Mouse (Mus musculus) liver, embryonic 12.5 days (tissue): ENCODE measurements at regions not wholly inside any gene's neighbourhood (a gene's known extent, or its start where the extent isn't known, plus 50 kb on each side); places are given as distances from the start of the nearest gene placed in this dataset.

Experiments
- ATAC-seq: fragments of 200-750 bp; cut with Nextera tagmentation; 2 replicates; pipeline ENCODE4 v1.8.0; 2017; ENCODE audit warnings: moderate number of reproducible peaks, mild to moderate bottlenecking, moderate library complexity
- H3K27ac ChIP-seq: fragments of 300-500 bp; sonication (generic); 2 replicates; pipeline ENCODE4 v1.5.1; 2016; ENCODE audit warnings: mild to moderate bottlenecking
- H3K27me3 ChIP-seq: fragments of 300-500 bp; sonication (generic); replicated peaks from 2 replicates; pipeline ENCODE4 v1.6.1; 2016; ENCODE audit warnings: mild to moderate bottlenecking, moderate library complexity
- H3K36me3 ChIP-seq: fragments of 300-500 bp; sonication (generic); 2 replicates; pipeline ENCODE4 v1.6.1; 2016; ENCODE audit warnings: mild to moderate bottlenecking, moderate library complexity
- H3K4me1 ChIP-seq: fragments of 300-500 bp; sonication (generic); 2 replicates; pipeline ENCODE4 v1.6.1; 2016
- H3K4me2 ChIP-seq: fragments of 300-500 bp; sonication (generic); 2 replicates; pipeline ENCODE4 v1.6.1; 2016; ENCODE audit warnings: mild to moderate bottlenecking, moderate library complexity
- H3K4me3 ChIP-seq: fragments of 300-500 bp; sonication (generic); 2 replicates; pipeline ENCODE4 v1.5.1; 2016; ENCODE audit warnings: mild to moderate bottlenecking, moderate library complexity
- H3K9ac ChIP-seq: fragments of 300-500 bp; sonication (generic); 2 replicates; pipeline ENCODE4 v1.6.1; 2016; ENCODE audit warnings: mild to moderate bottlenecking, moderate library complexity
- H3K9me3 ChIP-seq: fragments of 300-500 bp; sonication (generic); replicated peaks from 2 replicates; pipeline ENCODE4 v1.6.1; 2016; ENCODE audit warnings: mild to moderate bottlenecking, moderate library complexity
- WGBS: fragments of 180-500 bp; shearing (Covaris S2); methylation state at CpG from one replicate; pipeline ENCODE4 v1.1.7; 2016; ENCODE audit not compliant: insufficient replicate concordance; 5-methylcytosine and 5-hydroxymethylcytosine counted together

DNA sequence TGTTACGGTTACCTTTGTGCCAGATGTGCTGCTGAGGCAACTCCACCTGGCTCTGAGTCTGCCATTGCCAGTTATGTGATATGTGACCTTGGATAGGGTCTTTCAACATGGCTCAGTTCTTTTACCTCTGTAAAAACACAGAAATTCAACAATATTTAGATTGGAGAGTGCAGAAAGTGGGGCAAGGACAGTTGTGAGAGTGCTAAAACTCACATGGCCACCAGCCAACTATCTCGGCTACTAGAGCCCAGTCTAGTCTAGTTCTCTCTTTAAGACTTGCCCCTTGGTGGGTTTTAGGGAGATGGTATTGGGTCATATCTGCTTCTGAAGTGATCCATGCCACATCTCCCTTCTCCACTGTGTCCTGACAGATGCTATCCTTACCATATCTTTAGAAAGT is 233.0 kb downstream of the Phf14 start:
- Histone ChIP-seq H3K27ac (no peak overlapping the region), H3K4me1 (no peaks in the 10 kb centered on the region), H3K4me2 (no peak overlapping the region), H3K4me3 (no peak overlapping the region), H3K27me3 (no peaks in the 10 kb centered on the region), H3K9me3 (no peaks in the 10 kb centered on the region), H3K9ac (no peak overlapping the region), H3K36me3 (no peaks in the 10 kb centered on the region)
- WGBS, result 63% methylated on average over 2 of the region's 2 CpGs
- no peak for ATAC-seq

DNA sequence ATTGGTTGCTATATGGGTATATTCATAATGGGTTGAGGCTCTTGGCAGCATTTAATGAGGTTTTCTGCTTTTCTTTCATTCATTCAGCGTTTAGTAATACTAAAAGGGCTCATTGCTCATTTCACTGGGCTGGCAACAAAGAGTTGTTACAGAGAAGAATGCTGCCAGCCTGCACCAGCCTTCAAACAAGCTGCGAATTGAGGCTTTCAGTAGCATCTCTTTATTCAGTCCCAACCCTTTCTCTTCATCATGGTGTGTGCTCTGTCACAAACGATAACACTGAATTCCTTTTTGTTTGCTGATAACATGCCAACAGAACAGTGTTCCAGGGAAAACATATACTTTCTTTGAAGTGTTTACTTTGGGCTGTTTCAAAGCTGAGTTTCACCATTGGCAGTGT is 237.6 kb downstream of the Phf14 start:
- H3K9ac ChIP-seq, result no peak overlapping the region

DNA sequence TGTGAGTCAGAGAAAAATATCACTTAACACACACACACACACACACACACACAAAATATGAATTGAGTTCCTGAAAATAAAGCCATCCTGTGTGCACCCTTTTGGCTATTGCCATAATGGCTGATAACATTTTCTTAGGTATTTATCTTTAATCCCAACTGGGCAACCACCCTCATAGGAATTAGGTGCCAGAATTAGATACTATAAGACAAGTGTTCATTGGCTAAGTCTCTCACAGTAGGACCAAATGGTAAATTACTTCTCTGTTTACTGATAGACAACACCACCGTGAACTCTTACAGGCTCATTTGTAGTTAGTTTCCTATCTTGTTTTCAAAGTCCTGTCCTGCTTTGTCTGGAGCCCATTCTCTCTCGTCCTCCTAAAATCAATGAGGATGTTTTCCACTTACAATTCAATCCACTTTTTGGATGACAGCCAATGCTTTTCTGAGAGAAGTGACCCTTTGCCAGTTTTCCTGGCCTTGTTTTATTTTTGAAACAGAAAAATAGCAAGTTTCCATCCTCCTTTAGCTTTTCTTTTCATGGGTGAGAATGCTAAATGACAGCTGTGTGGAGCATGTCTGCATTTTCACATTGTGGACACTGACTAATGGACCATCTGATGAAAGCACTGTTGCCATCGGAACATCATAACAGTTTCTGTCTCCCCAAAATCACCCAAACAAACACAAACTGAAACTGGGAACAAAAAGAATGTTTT is 243.2 kb downstream of the Phf14 start:
- H3K4me2 ChIP-seq, result no peak overlapping the region
- WGBS, result 56% methylated on average over 3 of the region's 3 CpGs
- H3K9me3 ChIP-seq, result no peaks in the 10 kb centered on the region
- H3K36me3 ChIP-seq, result no peaks in the 10 kb centered on the region
- H3K27ac ChIP-seq, result no peak overlapping the region
- no peak overlapping the region for H3K9ac ChIP-seq
- no peak overlapping the region for H3K4me3 ChIP-seq
- no peaks in the 10 kb centered on the region for H3K4me1 ChIP-seq
- no peaks in the 10 kb centered on the region for H3K27me3 ChIP-seq
- ATAC-seq, result 0 out of 2 replicates have a peak, but pooled peaks have one; percentile 30

More for the DNA sequence above, 237.6 kb downstream of the Phf14 start:
- no peaks in the 10 kb centered on the region for H3K9me3 ChIP-seq
- no peak for ATAC-seq
- H3K27me3 ChIP-seq, result no peaks in the 10 kb centered on the region
- no peak overlapping the region for H3K27ac ChIP-seq
- no peaks in the 10 kb centered on the region for H3K36me3 ChIP-seq
- H3K4me3 ChIP-seq, result no peak overlapping the region
- WGBS, result 51% methylated on average over 3 of the region's 3 CpGs
- no peak overlapping the region for H3K4me2 ChIP-seq
- H3K4me1 ChIP-seq, result no peaks in the 10 kb centered on the region

DNA sequence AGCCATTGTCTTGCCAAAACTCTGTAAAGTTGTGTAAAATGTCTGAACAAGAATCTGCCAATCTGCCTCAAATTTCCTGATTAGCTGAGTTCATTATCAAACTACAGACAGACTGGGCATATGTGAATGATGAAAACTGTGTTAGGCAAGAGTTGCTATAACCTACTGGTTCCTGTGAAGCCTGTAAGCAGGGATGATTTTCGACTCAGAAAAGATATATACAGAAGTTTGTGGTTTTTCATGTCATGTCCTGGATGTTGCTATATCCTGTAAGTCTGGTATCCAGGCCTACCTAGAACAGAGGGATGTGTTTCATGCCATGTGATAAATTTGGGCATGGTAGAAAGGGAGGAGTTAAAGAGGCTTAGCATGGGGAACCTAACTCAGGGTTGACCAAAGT is 256.4 kb downstream of the Phf14 start:
- H3K36me3 ChIP-seq, result no peaks in the 10 kb centered on the region
- H3K9me3 ChIP-seq, result no peaks in the 10 kb centered on the region
- ATAC-seq, result no peak
- no peaks in the 10 kb centered on the region for H3K4me1 ChIP-seq
- no peak overlapping the region for H3K4me3 ChIP-seq
- 28% methylated on average over 1 of the region's 1 CpGs for WGBS
- H3K27me3 ChIP-seq, result no peaks in the 10 kb centered on the region
- no peak overlapping the region for H3K27ac ChIP-seq
- H3K4me2 ChIP-seq, result no peak overlapping the region
- no peak overlapping the region for H3K9ac ChIP-seq

DNA sequence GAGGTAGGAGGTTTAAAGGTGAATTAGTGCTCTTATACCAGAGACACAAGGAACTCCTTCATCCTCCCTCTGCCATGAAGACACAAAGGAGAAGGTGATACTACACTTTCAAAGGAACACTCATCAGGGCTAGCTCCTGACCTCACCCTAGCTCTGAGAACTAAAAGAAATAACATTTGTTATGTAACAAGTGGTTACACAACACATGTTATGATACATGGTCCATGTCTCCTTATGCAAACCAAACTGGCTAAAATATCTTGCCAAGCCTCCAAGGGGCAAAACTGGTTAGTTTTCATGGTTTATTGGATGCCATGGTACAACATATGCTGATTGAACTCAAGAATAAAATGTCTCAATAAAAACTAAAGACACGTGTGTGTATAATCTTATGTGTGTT is 260.9 kb downstream of the Phf14 start:
- Histone ChIP-seq H3K4me2 (no peak overlapping the region), H3K4me3 (no peak overlapping the region), H3K27me3 (no peaks in the 10 kb centered on the region), H3K36me3 (no peaks in the 10 kb centered on the region), H3K27ac (no peak overlapping the region), H3K4me1 (no peaks in the 10 kb centered on the region), H3K9me3 (no peaks in the 10 kb centered on the region), H3K9ac (no peak overlapping the region)
- WGBS, result 58% methylated on average over 1 of the region's 1 CpGs
- no peak for ATAC-seq

DNA sequence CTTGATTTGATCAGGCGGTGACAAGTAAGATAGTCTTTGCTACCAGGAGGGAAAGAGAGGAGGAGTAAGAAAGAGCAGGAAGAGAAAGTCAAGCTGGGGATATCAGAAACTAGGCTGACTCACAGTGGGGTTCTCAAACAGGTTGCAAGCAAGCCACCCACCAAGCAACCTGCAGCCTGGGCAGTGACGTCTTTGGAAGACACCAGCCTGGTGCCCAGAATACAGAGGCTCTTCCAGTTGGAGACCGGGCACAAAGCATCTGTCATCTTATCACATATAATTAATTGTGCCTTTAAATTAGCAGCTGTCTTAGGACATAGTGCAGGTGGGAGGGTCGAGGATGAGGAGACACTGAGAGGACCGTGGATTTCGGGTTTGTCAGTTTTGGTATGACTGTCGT is 261.8 kb downstream of the Phf14 start:
- H3K27ac ChIP-seq, result no peak overlapping the region
- H3K4me1 ChIP-seq, result no peaks in the 10 kb centered on the region
- WGBS, result 62% methylated on average over 7 of the region's 7 CpGs
- H3K4me2 ChIP-seq, result no peak overlapping the region
- no peak overlapping the region for H3K9ac ChIP-seq
- H3K27me3 ChIP-seq, result no peaks in the 10 kb centered on the region
- no peak for ATAC-seq
- no peaks in the 10 kb centered on the region for H3K9me3 ChIP-seq
- no peaks in the 10 kb centered on the region for H3K36me3 ChIP-seq
- no peak overlapping the region for H3K4me3 ChIP-seq

DNA sequence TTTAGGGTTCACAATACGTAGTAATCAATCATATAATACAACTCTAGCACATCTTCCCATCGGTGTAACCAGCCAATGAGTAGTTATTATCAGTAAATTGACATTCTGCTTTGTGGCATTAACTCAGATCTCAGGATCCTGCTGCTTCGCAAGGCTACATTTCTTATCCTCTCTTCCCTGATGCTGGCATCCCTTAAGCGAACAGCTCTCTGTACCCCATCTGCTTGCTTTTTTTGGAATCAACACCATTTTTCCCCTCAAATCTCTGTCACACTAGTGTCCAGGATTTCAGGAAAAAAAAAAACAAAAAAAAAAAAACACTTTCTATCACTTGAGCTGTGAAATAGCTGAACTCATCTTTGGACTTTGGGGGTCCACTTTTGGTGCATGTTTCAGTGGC is 263.1 kb downstream of the Phf14 start:
- Histone ChIP-seq H3K4me3 (no peak overlapping the region), H3K27ac (no peak overlapping the region), H3K4me2 (no peak overlapping the region), H3K9me3 (no peaks in the 10 kb centered on the region), H3K27me3 (no peaks in the 10 kb centered on the region), H3K36me3 (no peaks in the 10 kb centered on the region), H3K4me1 (no peaks in the 10 kb centered on the region), H3K9ac (no peak overlapping the region)
- WGBS, result 66% methylated on average over 4 of the region's 4 CpGs
- ATAC-seq, result no peak

DNA sequence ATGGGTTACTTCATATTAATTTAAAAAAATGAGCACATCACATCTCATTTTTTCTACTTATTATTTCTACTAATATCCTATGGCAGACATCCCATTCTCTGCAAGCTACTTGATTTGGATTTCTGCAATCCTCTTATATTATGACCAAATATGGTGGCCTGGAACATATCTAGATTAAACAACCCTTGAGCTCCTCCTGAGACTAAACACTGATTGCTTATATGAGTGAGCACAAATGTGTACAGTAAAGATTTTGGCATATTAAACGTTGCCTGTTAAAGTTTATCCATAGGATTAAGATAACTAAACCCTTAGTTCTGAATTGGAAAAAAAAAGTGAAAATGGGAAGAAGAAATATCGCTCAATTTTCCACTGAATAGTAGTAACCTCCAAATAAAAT is 263.6 kb downstream of the Phf14 start:
- no peak overlapping the region for H3K9ac ChIP-seq
- no peak for ATAC-seq
- WGBS, result 62% methylated on average over 2 of the region's 2 CpGs
- no peaks in the 10 kb centered on the region for H3K36me3 ChIP-seq
- no peak overlapping the region for H3K27ac ChIP-seq
- H3K27me3 ChIP-seq, result no peaks in the 10 kb centered on the region
- H3K9me3 ChIP-seq, result no peaks in the 10 kb centered on the region
- H3K4me1 ChIP-seq, result no peaks in the 10 kb centered on the region
- no peak overlapping the region for H3K4me2 ChIP-seq
- H3K4me3 ChIP-seq, result no peak overlapping the region

DNA sequence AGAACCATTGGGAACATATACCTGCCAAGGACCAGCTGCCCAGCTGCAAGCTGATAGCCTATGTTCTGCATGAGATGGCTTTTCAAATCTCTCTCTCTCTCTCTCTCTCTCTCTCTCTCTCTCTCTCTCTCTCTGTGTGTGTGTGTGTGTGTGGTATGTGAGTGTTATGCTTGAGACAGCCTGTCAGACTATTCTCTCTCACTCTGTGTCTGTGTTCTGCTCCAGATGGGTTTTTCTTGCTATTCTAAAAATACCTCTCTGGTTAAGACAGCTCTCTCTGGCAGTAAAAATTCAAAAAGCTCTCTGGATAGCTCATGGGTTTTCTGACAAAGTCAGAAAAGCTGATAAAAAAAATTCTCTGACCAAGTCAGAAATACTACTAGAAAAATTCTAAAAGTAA is 270.4 kb downstream of the Phf14 start:
- H3K4me3 ChIP-seq, result no peak overlapping the region
- H3K4me1 ChIP-seq, result no peaks in the 10 kb centered on the region
- H3K27me3 ChIP-seq, result no peaks in the 10 kb centered on the region
- ATAC-seq, result no peak
- no peak overlapping the region for H3K4me2 ChIP-seq
- no peaks in the 10 kb centered on the region for H3K36me3 ChIP-seq
- H3K9me3 ChIP-seq, result no peaks in the 10 kb centered on the region
- H3K9ac ChIP-seq, result no peak overlapping the region
- no peak overlapping the region for H3K27ac ChIP-seq

DNA sequence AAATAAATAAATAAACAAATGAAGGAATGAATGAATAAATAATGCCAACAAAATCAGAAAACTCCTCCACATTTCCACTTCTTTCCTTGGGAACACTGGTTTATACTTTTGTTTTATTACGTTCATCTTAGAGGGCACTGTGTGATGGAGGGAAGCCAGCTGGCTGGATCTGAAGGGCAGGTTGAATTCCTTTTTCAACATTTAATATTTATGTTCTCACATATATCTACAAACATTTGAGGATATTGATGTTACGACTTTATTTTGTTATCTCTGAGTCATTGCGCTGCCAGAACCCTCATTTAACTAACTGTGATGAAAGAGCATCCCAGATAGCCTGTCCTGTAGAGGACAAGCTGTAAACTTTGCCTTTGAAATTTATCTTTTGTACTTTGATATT is 273.3 kb downstream of the Phf14 start:
- Histone ChIP-seq H3K4me2 (no peak overlapping the region), H3K9me3 (no peaks in the 10 kb centered on the region), H3K27me3 (no peaks in the 10 kb centered on the region), H3K27ac (no peak overlapping the region), H3K4me3 (no peak overlapping the region), H3K9ac (no peak overlapping the region), H3K4me1 (no peaks in the 10 kb centered on the region), H3K36me3 (no peaks in the 10 kb centered on the region)
- ATAC-seq, result no peak
- WGBS, result 77% methylated on average over 3 of the region's 3 CpGs

DNA sequence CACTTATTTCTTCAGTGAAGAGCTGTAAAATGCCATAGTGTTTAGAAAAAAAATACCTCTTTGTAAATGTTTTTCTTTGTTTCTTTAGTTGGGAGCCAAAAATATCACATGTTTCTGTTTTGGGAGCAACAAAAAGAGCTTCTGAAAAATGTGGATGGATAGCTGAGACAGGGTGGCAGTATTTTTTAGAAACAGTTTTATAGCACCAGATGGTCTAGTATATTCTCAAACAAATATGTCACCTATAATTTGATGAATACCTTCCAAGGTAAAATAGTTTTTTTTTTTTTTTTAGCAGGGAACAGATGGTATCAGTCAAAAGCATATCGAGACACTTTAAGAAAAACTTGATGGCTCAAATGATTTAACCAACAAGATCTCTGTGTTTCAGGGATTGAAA is 302.6 kb downstream of the Phf14 start:
- Histone ChIP-seq H3K36me3 (no peaks in the 10 kb centered on the region), H3K9me3 (no peaks in the 10 kb centered on the region), H3K4me1 (no peaks in the 10 kb centered on the region), H3K27me3 (no peaks in the 10 kb centered on the region), H3K4me3 (no peak overlapping the region), H3K9ac (no peak overlapping the region), H3K4me2 (no peak overlapping the region), H3K27ac (no peak overlapping the region)
- no peak for ATAC-seq
- 54% methylated on average over 1 of the region's 1 CpGs for WGBS

DNA sequence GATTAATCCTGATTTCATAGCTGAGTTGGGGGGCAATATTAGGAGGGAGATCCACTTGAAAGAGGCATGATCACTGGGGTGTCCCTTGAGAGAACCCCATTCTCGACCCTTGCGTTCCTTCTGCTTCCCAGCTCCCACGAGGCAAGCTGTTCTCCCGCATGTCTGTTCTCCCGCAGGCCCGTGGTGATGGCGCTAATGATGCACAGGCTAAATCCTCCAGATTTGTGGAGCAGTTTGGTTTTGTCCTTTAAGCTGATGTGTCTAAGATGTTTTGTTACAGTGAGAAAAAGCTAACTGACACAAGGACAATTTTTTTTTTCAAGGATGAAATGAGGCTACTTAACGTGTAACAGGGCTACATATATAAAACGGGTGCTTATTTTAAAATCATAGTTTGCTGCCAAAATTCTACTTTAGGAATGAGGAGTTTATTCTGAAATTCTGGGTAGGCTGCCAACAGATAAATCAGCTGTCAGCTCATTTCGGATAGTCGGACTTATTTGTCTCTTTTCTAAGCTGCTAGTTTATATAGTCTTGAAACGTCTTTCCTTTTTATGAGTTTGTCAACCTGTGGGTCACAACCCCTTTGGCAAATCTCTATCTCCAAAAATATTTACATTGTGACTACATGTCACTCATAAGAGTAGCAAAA is 307.0 kb downstream of the Phf14 start:
- Histone ChIP-seq H3K9me3 (no peaks in the 10 kb centered on the region), H3K36me3 (no peaks in the 10 kb centered on the region), H3K9ac (no peak overlapping the region), H3K4me1 (no peaks in the 10 kb centered on the region), H3K4me2 (no peak overlapping the region), H3K27me3 (no peaks in the 10 kb centered on the region), H3K4me3 (no peak overlapping the region), H3K27ac (no peak overlapping the region)
- no peak for ATAC-seq
- 76% methylated on average over 12 of the region's 12 CpGs for WGBS

DNA sequence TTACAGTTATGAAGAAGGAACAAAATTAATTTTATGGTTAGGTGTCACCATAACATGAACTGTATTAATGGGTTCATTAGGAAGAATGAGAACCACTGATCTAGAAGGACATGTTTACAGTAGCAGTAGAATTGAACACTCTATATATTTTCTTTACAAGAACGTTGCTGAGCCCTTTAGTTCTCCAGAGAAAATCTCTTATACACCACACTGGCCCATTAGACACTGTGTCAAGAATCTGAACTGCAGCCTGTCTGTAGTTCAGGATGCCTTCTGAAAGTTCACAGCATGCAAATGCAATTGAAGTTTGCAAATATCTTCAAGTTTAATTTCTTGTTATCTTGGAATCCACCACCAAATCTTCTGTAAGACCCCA is 307.6 kb downstream of the Phf14 start:
- ATAC-seq, result no peak
- H3K9ac ChIP-seq, result no peak overlapping the region
- no peak overlapping the region for H3K4me2 ChIP-seq
- 40% methylated on average over 1 of the region's 1 CpGs for WGBS
- no peaks in the 10 kb centered on the region for H3K27me3 ChIP-seq
- no peaks in the 10 kb centered on the region for H3K4me1 ChIP-seq
- no peak overlapping the region for H3K27ac ChIP-seq
- H3K9me3 ChIP-seq, result no peaks in the 10 kb centered on the region
- no peak overlapping the region for H3K4me3 ChIP-seq
- no peaks in the 10 kb centered on the region for H3K36me3 ChIP-seq
